Mouse (Mus musculus): ENCODE data around the gene Slc5a7. TPM values are rescaled to one million over a fixed set of nuclear protein-coding genes. Genes with fewer than 3 reads are reported as not detected.

Slc5a7 gene
- under 1 TPM; 0.30 to 0.48 TPM for total RNA-seq (2021)
- long read RNA-seq: 0 reads

GRCm38 (mm10) chr17:54298934-54299333 lies at the start of gene Slc5a7:
Slc5a7 (minus strand) TSS chr17:54299034.
- no peak for DNase-seq (ENCODE audit: low spot score in 2 of 2)

GRCm38 (mm10) chr17:54347672-54348071 lies 48.8 kb upstream of the Slc5a7 start:
- DNase-seq (ENCODE audit: low spot score in 2 of 2): no peak

GRCm38 (mm10) chr17:54343395-54343794 lies 44.6 kb upstream of the Slc5a7 start:
- peak in 1 of 2 experiments; percentile 58 for DNase-seq (ENCODE audit: low spot score in 2 of 2)

GRCm38 (mm10) chr17:54298232-54298924 lies 456 bp downstream of the Slc5a7 start:
- no peak for DNase-seq (ENCODE audit: low spot score in 2 of 2)

GRCm38 (mm10) chr17:54250783-54251182 lies 48.1 kb downstream of the Slc5a7 start:
- DNase-seq (ENCODE audit: low spot score in 2 of 2): no peak

GRCm38 (mm10) chr17:54243650-54244300 lies 55.1 kb downstream of the Slc5a7 start:
- DNase-seq (ENCODE audit: low spot score in 2 of 2): no peak

GRCm38 (mm10) chr17:54239435-54239834 lies 59.4 kb downstream of the Slc5a7 start:
- DNase-seq (ENCODE audit: low spot score in 2 of 2): no peak

All from layer of hippocampus, adult 18-20 months (tissue).